Mouse (Mus musculus) lung, embryonic 15.5 days (tissue): Measurements from ENCODE around the gene Zfp423. TPM values are rescaled to one million over a fixed set of nuclear protein-coding genes. Genes with fewer than 3 reads are reported as not detected.
A peak's percentile ranks its signal among the peaks of the same experiment; 100 is the strongest.
"Not testable (repeated sequence)": the region's sequence is repeated elsewhere in the genome, so short reads cannot be mapped to it uniquely, and the experiment has no call there.

ENCODE experiments used
- ATAC-seq: fragments of 200-750 bp; cut with Nextera tagmentation; 2 replicates; pipeline ENCODE4 v1.8.0; 2017; ENCODE audit warnings: moderate number of reproducible peaks, borderline replicate concordance; ENCODE audit not compliant: low FRiP score, low TSS enrichment; ENCODE audit errors: extremely low read depth
- H3K27ac ChIP-seq: fragments of 300-500 bp; sonication (generic); 2 replicates; pipeline ENCODE4 v1.5.1; 2015; ENCODE audit warnings: moderate library complexity, mild to moderate bottlenecking, inconsistent platforms
- H3K27me3 ChIP-seq: fragments of 300-500 bp; sonication (generic); 2 replicates; pipeline ENCODE4 v1.6.1; 2015; ENCODE audit warnings: inconsistent platforms
- H3K36me3 ChIP-seq: fragments of 300-500 bp; sonication (generic); 2 replicates; pipeline ENCODE4 v1.6.1; 2015; ENCODE audit warnings: inconsistent platforms
- H3K4me1 ChIP-seq: fragments of 300-500 bp; sonication (generic); 2 replicates; pipeline ENCODE4 v1.6.1; 2015; ENCODE audit warnings: inconsistent platforms
- H3K4me2 ChIP-seq: fragments of 300-500 bp; sonication (generic); 2 replicates; pipeline ENCODE4 v1.6.1; 2015; ENCODE audit warnings: inconsistent platforms, mild to moderate bottlenecking, moderate library complexity
- H3K4me3 ChIP-seq: fragments of 300-500 bp; sonication (generic); 2 replicates; pipeline ENCODE4 v1.5.1; 2015; ENCODE audit warnings: mild to moderate bottlenecking, inconsistent platforms
- H3K9ac ChIP-seq: fragments of 300-500 bp; sonication (generic); 2 replicates; pipeline ENCODE4 v1.6.1; 2015; ENCODE audit warnings: inconsistent platforms
- H3K9me3 ChIP-seq: fragments of 300-500 bp; sonication (generic); 2 replicates; pipeline ENCODE4 v1.6.1; 2016; ENCODE audit warnings: inconsistent platforms
- WGBS: fragments of 180-500 bp; shearing (Covaris S2); methylation state at CpG from one replicate; pipeline ENCODE4 v1.1.7; 2015; 5-methylcytosine and 5-hydroxymethylcytosine counted together
- polyA plus RNA-seq: library from polyadenylated mRNA; unstranded; fragments of >200 nt; fragmentation: Nextera tagmentation; extraction: Ambion mirVana; gene quantifications from 2 replicates; pipeline ENCODE4 v1.2.1, GENCODE M21; 2015

Zfp423 gene
- polyA plus RNA-seq, 1 experiment from 2014 or later = 7.3 TPM

DNA sequence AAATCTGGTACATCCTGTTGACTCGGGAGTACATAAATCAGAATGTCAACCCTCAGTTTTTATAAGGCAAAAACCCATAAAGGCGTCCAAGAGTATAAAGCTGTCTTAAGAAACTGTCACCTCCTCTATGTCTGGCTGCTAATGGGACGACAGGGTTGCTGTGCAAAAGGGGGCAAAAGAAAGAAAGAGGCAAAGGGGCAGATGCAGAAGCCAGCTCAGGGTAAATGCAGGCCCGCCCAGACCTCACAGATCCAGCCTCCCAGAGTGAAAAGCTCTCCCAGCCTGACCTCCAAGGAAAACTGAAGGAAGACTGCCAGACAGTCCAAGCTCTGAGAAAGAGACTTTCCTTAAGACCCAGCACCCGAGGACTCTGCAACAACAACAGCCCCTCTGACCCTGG, 97.7 kb downstream of the Zfp423 start:
- H3K9ac ChIP-seq = no peak overlapping the region
- no peaks in the 10 kb centered on the region for H3K9me3 ChIP-seq
- no peaks in the 10 kb centered on the region for H3K27me3 ChIP-seq
- ATAC-seq = 0 out of 2 replicates have a peak, but pooled peaks have one; percentile 5
- H3K36me3 ChIP-seq = no peaks in the 10 kb centered on the region
- no peak overlapping the region for H3K4me2 ChIP-seq
- peaks cover 26% of the 10 kb centered on the region for H3K4me1 ChIP-seq
- no peak overlapping the region for H3K4me3 ChIP-seq
- WGBS = 32% methylated on average over 5 of the region's 5 CpGs
- H3K27ac ChIP-seq = peak overlapping the region; percentile 65

DNA sequence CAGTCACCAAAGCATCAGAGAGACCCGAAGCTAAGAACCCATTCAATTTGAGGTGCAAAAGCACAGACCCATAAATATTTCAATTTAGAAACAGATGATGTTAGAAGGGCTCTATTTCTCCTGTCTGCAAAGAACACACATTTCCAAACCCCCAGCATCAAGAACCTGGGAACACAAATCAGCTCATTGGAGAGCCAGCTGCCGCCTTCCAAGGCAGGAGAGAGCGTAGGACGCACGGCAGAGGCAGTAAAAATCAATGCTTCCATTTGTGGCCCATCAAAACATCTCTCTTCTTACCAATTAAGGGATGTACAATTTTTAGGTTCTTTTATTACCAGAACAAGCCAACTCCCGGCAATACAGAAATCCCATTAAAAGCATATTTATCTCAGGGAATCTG, 98.5 kb downstream of the Zfp423 start:
- Histone ChIP-seq H3K4me2 (no peak overlapping the region), H3K36me3 (no peaks in the 10 kb centered on the region), H3K9ac (no peak overlapping the region), H3K27me3 (no peaks in the 10 kb centered on the region), H3K4me1 (peaks cover 28% of the 10 kb centered on the region), H3K27ac (no peak overlapping the region), H3K4me3 (no peak overlapping the region), H3K9me3 (no peaks in the 10 kb centered on the region)
- ATAC-seq = no peak
- WGBS = 66% methylated on average over 6 of the region's 6 CpGs

- Histone ChIP-seq H3K36me3 (no peaks in the 10 kb centered on the region), H3K4me1 (0 out of 2 replicates have a peak, but pooled peaks cover 2% of the 10 kb centered on the region), H3K4me2 (no peak overlapping the region), H3K9ac (no peak overlapping the region), H3K27ac (no peak overlapping the region), H3K9me3 (no peaks in the 10 kb centered on the region), H3K27me3 (no peaks in the 10 kb centered on the region), H3K4me3 (no peak overlapping the region)
- no peak for ATAC-seq
- 51% methylated on average over 3 of the region's 3 CpGs for WGBS
Measured at GRCm38 (mm10) chr8:87851871-87852270, 107.5 kb downstream of the Zfp423 start.

- Histone ChIP-seq H3K36me3 (no peaks in the 10 kb centered on the region), H3K27me3 (no peaks in the 10 kb centered on the region), H3K27ac (no peak overlapping the region), H3K9ac (no peak overlapping the region), H3K4me1 (no peaks in the 10 kb centered on the region), H3K9me3 (no peaks in the 10 kb centered on the region), H3K4me3 (no peak overlapping the region), H3K4me2 (no peak overlapping the region)
- ATAC-seq = no peak
- WGBS = 72% methylated on average over 5 of the region's 5 CpGs
Measured at GRCm38 (mm10) chr8:87851380-87851779, 108.0 kb downstream of the Zfp423 start.

GRCm38 (mm10) chr8:87848836-87849235, 110.6 kb downstream of the Zfp423 start:
- 77% methylated on average over 5 of the region's 5 CpGs for WGBS
- Histone ChIP-seq H3K27me3 (no peaks in the 10 kb centered on the region), H3K4me2 (no peak overlapping the region), H3K9me3 (no peaks in the 10 kb centered on the region), H3K4me1 (no peaks in the 10 kb centered on the region), H3K36me3 (no peaks in the 10 kb centered on the region), H3K4me3 (no peak overlapping the region), H3K27ac (no peak overlapping the region), H3K9ac (no peak overlapping the region)
- no peak for ATAC-seq

DNA sequence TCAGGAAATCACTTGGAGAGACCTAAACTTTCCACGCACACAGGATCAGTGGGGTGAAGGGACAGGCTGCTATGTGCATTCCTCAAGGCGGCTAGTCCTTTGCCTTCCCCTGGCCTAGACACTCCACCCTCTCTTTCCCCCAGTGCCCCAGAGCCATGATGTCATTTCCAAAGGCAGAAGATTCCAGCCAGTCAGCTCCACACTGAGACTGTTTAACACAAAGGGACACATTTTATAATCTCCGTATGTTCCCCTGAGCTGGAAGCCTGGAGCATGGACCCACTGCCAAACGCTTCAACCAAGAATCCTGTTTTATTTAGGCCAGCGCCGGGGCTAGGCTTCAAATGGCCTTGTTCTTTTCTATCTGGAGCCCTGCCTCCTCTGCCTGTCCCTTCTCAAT, 111.6 kb downstream of the Zfp423 start:
- H3K27ac ChIP-seq = no peak overlapping the region
- ATAC-seq = no peak

GRCm38 (mm10) chr8:87842096-87842495, 117.3 kb downstream of the Zfp423 start:
- H3K9ac ChIP-seq, H3K27ac ChIP-seq, H3K4me3 ChIP-seq, H3K27me3 ChIP-seq, ATAC-seq, H3K9me3 ChIP-seq, H3K4me2 ChIP-seq, H3K36me3 ChIP-seq: not testable (repeated sequence)
- peaks cover 10% of the 10 kb centered on the region for H3K4me1 ChIP-seq
- 74% methylated on average over 11 of the region's 11 CpGs for WGBS

More for the DNA sequence above, 111.6 kb downstream of the Zfp423 start:
- H3K4me3 ChIP-seq = no peak overlapping the region
- H3K4me1 ChIP-seq = no peaks in the 10 kb centered on the region
- no peaks in the 10 kb centered on the region for H3K36me3 ChIP-seq
- H3K9ac ChIP-seq = no peak overlapping the region
- no peaks in the 10 kb centered on the region for H3K27me3 ChIP-seq
- no peak overlapping the region for H3K4me2 ChIP-seq
- 67% methylated on average over 6 of the region's 6 CpGs for WGBS
- no peaks in the 10 kb centered on the region for H3K9me3 ChIP-seq

DNA sequence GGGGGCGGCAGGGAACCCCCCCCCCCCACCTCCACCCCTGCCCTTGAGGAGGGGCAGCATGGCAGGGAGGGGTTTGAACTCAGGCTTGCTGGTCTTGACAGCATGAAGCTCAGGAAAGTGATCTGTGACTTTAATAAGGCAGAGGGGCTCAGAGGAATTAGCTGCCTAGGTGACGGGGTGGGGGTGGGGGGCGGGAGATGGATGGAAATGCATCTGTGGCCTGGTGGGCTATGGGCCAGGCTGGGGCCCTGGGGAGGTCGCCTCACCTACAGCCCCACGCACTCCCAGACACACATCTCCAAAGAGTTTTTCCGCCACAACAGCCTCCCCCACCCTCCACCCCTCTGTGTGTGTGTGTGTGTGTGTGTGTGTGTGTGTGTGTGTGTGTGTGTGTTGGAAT, 122.1 kb downstream of the Zfp423 start:
- peak overlapping the region; percentile 21 for H3K4me2 ChIP-seq

GRCm38 (mm10) chr8:87836866-87837265, 122.5 kb downstream of the Zfp423 start:
- Histone ChIP-seq H3K27me3 (no peaks in the 10 kb centered on the region), H3K36me3 (no peaks in the 10 kb centered on the region), H3K9me3 (no peaks in the 10 kb centered on the region), H3K4me3 (no peak overlapping the region), H3K4me1 (peaks cover 63% of the 10 kb centered on the region), H3K4me2 (peak overlapping the region; percentile 21), H3K9ac (no peak overlapping the region), H3K27ac (peak overlapping the region; percentile 94)
- peak; percentile 91 for ATAC-seq
- 15% methylated on average over 16 of the region's 16 CpGs for WGBS

More for the DNA sequence above, 122.1 kb downstream of the Zfp423 start:
- no peak overlapping the region for H3K9ac ChIP-seq
- WGBS = 23% methylated on average over 6 of the region's 6 CpGs
- H3K4me3 ChIP-seq = no peak overlapping the region
- H3K36me3 ChIP-seq = no peaks in the 10 kb centered on the region
- ATAC-seq = no peak; the same call in 1 of the 2 replicates
- no peaks in the 10 kb centered on the region for H3K9me3 ChIP-seq
- H3K27ac ChIP-seq = peak overlapping the region; percentile 94
- H3K4me1 ChIP-seq = peaks cover 59% of the 10 kb centered on the region
- H3K27me3 ChIP-seq = no peaks in the 10 kb centered on the region

- Histone ChIP-seq H3K27ac (peak overlapping the region; percentile 94), H3K27me3 (no peaks in the 10 kb centered on the region), H3K4me3 (no peak overlapping the region), H3K9me3 (no peaks in the 10 kb centered on the region), H3K36me3 (no peaks in the 10 kb centered on the region), H3K4me2 (peak overlapping the region; percentile 7; the same call in 1 of the 2 replicates), H3K4me1 (peaks cover 72% of the 10 kb centered on the region), H3K9ac (no peak overlapping the region)
- no peak for ATAC-seq
- 15% methylated on average over 7 of the region's 7 CpGs for WGBS
Measured at GRCm38 (mm10) chr8:87835924-87836323, 123.5 kb downstream of the Zfp423 start.

GRCm38 (mm10) chr8:87835411-87835821, 124.0 kb downstream of the Zfp423 start:
- H3K4me1 ChIP-seq = peaks cover 75% of the 10 kb centered on the region
- no peak overlapping the region for H3K4me3 ChIP-seq
- H3K9ac ChIP-seq = no peak overlapping the region; the same call in 1 of the 2 replicates
- no peaks in the 10 kb centered on the region for H3K36me3 ChIP-seq
- H3K27ac ChIP-seq = peak overlapping the region; percentile 94
- H3K9me3 ChIP-seq = no peaks in the 10 kb centered on the region
- WGBS = 6% methylated on average over 11 of the region's 11 CpGs
- H3K4me2 ChIP-seq = peak overlapping the region; percentile 36
- no peaks in the 10 kb centered on the region for H3K27me3 ChIP-seq
- peak; percentile 33; the same call in 1 of the 2 replicates for ATAC-seq

DNA sequence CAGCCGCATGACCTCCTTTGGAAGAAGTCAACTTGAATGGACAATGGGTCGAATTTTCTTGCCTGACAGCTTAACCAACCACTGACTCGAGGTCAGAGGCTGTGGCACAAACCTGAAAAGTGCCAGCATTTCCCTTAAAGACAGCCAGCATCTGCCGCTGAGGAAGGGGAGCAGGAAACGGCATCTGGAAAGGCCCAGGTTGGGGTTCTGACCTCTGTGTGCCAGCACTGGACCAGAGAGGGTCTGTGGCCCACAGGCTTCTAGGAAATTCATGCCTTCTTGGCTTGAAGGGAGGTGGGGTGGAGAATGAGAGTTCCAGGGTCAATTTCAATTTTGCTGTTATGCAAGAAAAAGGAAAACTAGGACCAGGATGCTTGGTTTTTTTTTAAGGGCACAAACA, 124.7 kb downstream of the Zfp423 start:
- H3K27ac ChIP-seq = peak overlapping the region; percentile 94
- H3K4me2 ChIP-seq = peak overlapping the region; percentile 36
- H3K4me3 ChIP-seq = no peak overlapping the region
- H3K27me3 ChIP-seq = no peaks in the 10 kb centered on the region
- 36% methylated on average over 5 of the region's 5 CpGs for WGBS
- H3K36me3 ChIP-seq = no peaks in the 10 kb centered on the region
- H3K9ac ChIP-seq = no peak overlapping the region
- no peaks in the 10 kb centered on the region for H3K9me3 ChIP-seq
- H3K4me1 ChIP-seq = peaks cover 79% of the 10 kb centered on the region
- no peak for ATAC-seq
